Mouse (Mus musculus) left cerebral cortex, postnatal 25 days (tissue): ENCODE measurements around the gene C1qtnf7. TPM values are rescaled to one million over a fixed set of nuclear protein-coding genes. Genes with fewer than 3 reads are reported as not detected.

Experiments
- DNase-seq, 2 experiments: peaks; one replicate each; pipeline ENCODE4 v3.0.0; 2022; ENCODE audit warnings: low spot score in 2 of 2, mixed read lengths in 1 of 2
- intact Hi-C: fragments of 180-260 bp; cut with DNase I; formaldehyde crosslinking; loops from one replicate; pipeline ENCODE4 v1.15.1; 2025
- total RNA-seq, 2 experiments: library from RNA; stranded (reverse); gene quantifications; 2 replicates each; pipeline ENCODE4 v1.2.3; 2021

The C1qtnf7 gene
- total RNA-seq, 2 experiments from 2014 or later = 1.3 to 1.5 TPM

DNA sequence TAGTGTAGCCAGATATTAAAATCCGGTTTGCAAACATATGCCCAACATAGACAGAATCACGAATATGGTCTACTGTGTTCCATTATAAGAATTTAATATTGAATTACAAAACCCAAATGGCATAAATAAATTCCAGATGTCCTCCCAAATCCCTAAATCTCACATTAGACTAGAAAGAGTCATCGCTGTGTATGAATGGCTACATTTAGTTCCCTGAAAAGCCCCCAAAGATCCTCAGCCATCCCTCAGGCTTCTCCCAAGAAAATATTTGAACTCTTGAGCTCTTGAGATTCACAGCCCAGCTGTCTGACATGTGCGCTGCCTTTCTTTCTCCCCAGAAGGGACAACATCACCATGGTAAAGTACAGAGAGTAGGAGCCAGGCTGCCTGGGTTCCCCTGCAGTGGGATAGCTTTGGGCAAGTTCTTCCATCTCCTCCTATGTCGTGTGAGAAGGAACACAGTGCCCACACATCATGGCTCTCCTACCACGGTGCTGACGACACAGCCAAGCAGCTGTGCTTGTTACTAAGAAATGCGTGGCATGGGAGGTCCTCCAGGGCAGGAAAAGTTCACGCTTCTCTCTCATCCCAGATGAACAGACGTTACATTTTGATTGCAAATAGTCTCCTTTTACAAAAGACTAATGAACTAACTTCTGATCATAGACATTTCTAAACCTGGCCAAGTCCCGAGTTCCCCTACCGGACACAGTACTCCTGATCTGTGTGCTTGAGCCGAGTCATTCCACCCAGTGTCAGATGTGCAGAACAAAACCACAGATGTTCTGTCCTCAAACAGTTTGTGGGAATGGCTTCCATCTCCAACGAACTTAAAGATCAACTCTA lies 23.2 kb downstream of the C1qtnf7 start:
- intact Hi-C loops = no loop called here
- no peak for DNase-seq

GRCm38 (mm10) chr5:43539168-43539516 lies 23.8 kb downstream of the C1qtnf7 start:
- no peak for DNase-seq

GRCm38 (mm10) chr5:43539871-43540270 lies 24.5 kb downstream of the C1qtnf7 start:
- intact Hi-C loops = no loop called here
- DNase-seq = no peak

More at GRCm38 (mm10) chr5:43539168-43539516, 23.8 kb downstream of the C1qtnf7 start:
- intact Hi-C loops = no loop called here

DNA sequence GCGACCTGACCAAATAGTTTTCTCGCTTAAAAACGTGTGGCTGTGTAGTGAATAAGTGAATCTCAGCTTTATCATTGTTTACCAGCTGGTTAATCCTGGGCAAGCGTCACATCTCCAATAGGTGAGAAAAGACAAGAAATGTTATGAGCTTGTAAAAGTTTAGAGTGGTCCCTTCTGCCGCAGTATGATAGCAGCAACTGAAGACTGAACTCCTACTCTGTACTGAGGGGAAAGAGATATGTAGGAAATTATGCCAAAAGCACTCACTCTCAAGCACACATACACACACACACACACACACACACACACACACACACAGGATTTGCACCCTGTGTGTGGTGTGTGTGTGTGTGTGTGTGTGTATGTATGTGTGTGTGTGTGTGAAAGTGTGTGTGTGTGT lies 26.2 kb downstream of the C1qtnf7 start:
- intact Hi-C loops = no loop called here
- DNase-seq = no peak

- intact Hi-C loops = no loop called here
- DNase-seq = peak; percentile 47 to 79
These were observed 27.0 kb downstream of the C1qtnf7 start for GRCm38 (mm10) chr5:43542246-43542845.

- no peak for DNase-seq
- intact Hi-C loops = no loop called here
These were observed 34.6 kb downstream of the C1qtnf7 start for GRCm38 (mm10) chr5:43549951-43550350.

GRCm38 (mm10) chr5:43550444-43550843 lies 35.1 kb downstream of the C1qtnf7 start:
- no peak for DNase-seq
- intact Hi-C loops = no loop called here

- DNase-seq = no peak
- intact Hi-C loops = no loop called here
These were observed 39.5 kb downstream of the C1qtnf7 start for GRCm38 (mm10) chr5:43554871-43555270.

DNA sequence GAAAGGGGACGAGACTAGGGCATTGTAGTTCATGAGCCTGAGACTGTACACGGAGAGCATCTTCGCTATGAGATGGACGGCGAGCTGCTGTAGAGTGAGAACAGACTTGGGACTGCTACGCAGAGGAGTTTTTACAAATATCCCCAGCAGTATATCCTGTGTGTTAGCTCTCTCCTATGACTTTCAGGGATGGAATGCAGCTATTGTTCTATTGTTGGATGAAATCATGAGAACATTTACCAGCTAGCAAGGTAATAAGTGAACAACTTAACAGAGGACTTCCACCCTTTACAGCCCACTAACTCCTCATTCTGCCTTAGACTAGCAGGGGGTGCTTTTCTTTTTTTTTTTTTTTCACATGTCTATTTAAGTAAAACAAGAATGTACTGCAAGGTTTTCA lies 40.1 kb downstream of the C1qtnf7 start:
- no peak for DNase-seq
- intact Hi-C loops = no loop called here

DNA sequence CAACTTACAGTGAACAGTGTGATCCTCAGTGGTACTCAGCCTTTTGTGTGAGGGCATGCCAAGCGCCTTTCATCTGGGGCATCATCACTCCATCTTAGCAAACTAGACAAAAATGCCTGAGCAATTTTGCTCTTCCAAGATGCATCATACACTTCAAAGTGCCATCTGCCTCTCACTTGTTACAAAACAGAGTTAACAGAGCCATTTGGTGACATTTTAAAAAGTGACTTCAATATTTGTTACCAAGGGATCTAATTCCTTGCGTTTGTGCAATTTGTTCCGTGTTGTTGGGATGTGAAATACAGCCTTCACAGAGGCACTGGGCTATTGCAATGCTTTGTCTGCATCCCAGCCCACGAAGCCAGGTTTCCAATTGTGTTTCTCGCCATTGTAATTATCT lies 42.1 kb downstream of the C1qtnf7 start:
- intact Hi-C loops = no loop called here
- peak; percentile 19 to 21 for DNase-seq

GRCm38 (mm10) chr5:43561639-43562252 lies 46.4 kb downstream of the C1qtnf7 start:
- intact Hi-C loops = no loop called here
- peak; percentile 21 to 42 for DNase-seq

GRCm38 (mm10) chr5:43569720-43570359 lies 54.5 kb downstream of the C1qtnf7 start:
- intact Hi-C loops = no loop called here
- no peak for DNase-seq

GRCm38 (mm10) chr5:43582876-43583275 lies 67.5 kb downstream of the C1qtnf7 start:
- intact Hi-C loops = loop anchor here (2.0 kb wide), 1 partner anchor 52 kb away; no protein-coding TSS in a partner anchor
- DNase-seq = peak in 1 of 2 experiments; percentile 40

DNA sequence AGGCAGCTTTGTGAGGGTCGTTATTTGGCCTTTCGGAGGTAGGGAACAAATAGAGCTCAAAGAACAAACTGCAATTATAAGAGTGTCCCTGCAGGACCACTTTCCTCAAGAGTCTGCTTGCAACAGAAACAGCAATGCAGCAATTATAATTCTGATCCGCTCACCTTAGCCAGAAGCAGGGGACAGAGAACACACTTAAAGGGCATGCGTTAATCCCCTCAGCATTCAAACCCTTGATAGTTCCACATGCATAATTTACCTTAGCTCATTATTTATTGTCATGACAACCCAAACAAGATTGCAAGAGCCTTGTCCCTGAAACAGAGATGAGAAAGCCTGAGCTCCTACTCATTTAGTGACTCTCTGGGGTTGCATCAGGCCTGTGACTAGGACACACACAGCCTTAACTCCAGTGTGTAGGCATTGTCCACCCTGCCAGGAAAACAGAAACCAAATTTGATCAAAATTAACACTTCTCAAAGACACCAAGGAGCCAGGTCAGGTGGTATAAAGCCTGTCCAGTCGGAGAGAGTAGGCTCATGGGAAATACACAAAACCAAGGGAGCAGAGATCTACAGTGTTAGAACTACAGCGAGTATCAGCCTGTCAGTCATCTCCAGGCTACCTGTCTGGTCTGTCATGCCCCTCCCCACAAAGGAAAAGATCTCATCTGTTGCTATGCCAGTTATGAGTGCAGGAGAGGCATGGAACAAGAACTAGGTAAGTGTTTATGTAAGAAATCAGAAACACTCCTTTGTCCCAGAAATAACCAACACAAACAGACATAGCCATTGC lies 68.2 kb downstream of the C1qtnf7 start:
- no peak for DNase-seq
- intact Hi-C loops = loop anchor here (2.0 kb wide), 1 partner anchor 51 kb away; no protein-coding TSS in a partner anchor

- intact Hi-C loops = no loop called here
- no peak for DNase-seq
These were observed 69.1 kb downstream of the C1qtnf7 start for GRCm38 (mm10) chr5:43584464-43584863.

GRCm38 (mm10) chr5:43585406-43586245 lies 70.3 kb downstream of the C1qtnf7 start:
- no peak for DNase-seq
- intact Hi-C loops = no loop called here

- intact Hi-C loops = no loop called here
- no peak for DNase-seq
These were observed 73.6 kb downstream of the C1qtnf7 start for GRCm38 (mm10) chr5:43588791-43589439.

GRCm38 (mm10) chr5:43589440-43589830 lies 74.1 kb downstream of the C1qtnf7 start:
- DNase-seq = no peak
- intact Hi-C loops = no loop called here
